Mouse (Mus musculus) cortical plate, adult 2 months (tissue): ENCODE data around the gene Hivep3. TPM values are rescaled to one million over a fixed set of nuclear protein-coding genes. Genes with fewer than 3 reads are reported as not detected.

ENCODE experiments used
- H3K27ac ChIP-seq: fragments of 200-500 bp; 2 replicates; pipeline ENCODE4 v1.5.1; 2012; ENCODE audit warnings: low read length, control low read depth, inconsistent platforms; ENCODE audit not compliant: insufficient read depth
- H3K4me1 ChIP-seq: fragments of 200-500 bp; 2 replicates; pipeline ENCODE4 v1.6.1; 2011; ENCODE audit warnings: low read length; ENCODE audit not compliant: control insufficient read depth, insufficient read depth
- H3K4me3 ChIP-seq: fragments of 200-500 bp; 2 replicates; pipeline ENCODE4 v1.5.1; 2011; ENCODE audit warnings: mild to moderate bottlenecking, low read length, control low read depth; ENCODE audit not compliant: insufficient read depth
- CTCF ChIP-seq: fragments of 200-500 bp; IDR thresholded peaks from 2 replicates; pipeline ENCODE4 v1.5.1; 2011; ENCODE audit warnings: mild to moderate bottlenecking, control low read depth, low read length; ENCODE audit not compliant: insufficient read depth; ENCODE audit errors: extremely low read depth
- POLR2A ChIP-seq: fragments of 200-500 bp; IDR thresholded peaks from 2 replicates; pipeline ENCODE4 v1.6.1; 2011; ENCODE audit warnings: mild to moderate bottlenecking, low read length, control low read depth; ENCODE audit not compliant: insufficient read depth; ENCODE audit errors: extremely low read depth
- polyA plus RNA-seq: library from polyadenylated mRNA; depleted of rRNA; stranded (reverse); fragments of >200 nt; gene quantifications from 2 replicates; pipeline ENCODE4 v1.2.3, GENCODE M21; 2012

Gene Hivep3
- polyA plus RNA-seq, 1 experiment: 48.9 TPM

DNA sequence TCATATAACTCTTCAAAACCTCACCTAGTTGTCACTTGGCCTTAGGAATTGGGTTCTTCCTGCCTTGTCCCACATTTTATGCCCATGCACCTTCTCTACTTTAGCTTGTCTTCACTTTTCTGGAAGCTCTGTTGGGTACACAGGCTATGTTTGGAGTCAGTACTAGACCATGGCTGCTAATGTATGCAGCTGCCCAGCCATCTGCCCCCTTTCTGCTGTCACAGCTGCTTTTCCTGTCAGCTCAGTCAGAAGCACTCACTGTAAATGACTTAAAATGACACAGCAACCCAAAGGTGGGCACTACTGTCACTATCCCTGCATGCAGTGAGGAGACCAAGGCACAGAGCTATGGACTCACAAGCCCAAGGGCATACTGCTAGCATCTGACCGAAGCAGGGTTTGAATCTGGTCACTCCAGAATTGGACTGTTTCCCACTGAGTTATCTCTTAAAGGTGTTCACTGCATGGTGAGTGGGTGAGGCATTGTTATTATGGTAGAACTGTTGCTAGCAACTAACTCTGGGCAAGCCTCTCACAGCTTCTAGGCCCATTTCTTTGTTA, 104.0 kb downstream of the Hivep3 start:
- TF ChIP-seq CTCF (no peak), POLR2A (no peak)
- no peak overlapping the region for H3K27ac ChIP-seq
- no peak overlapping the region for H3K4me3 ChIP-seq
- peaks cover 4% of the 10 kb centered on the region for H3K4me1 ChIP-seq

DNA sequence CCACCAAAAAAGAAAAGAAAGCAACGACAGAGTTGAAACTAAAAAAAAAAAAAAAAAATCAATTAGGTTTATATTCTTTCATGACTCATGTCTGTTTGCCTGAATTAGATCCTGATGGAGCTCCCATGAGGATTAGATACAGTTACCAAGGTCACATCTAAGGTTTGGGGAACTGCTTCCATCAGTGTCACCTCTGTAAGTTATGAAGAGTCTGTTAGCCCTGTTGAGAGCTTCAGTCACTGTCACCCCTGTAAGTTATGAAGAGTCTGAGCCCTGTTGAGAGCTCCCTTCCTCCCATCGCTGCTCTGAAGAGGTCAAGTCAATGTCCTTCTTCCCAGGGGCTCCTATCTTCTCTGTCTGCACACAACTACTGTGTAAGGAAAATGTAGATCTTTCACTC, 104.7 kb downstream of the Hivep3 start:
- H3K27ac ChIP-seq: no peak overlapping the region
- H3K4me1 ChIP-seq: peaks cover 8% of the 10 kb centered on the region
- no peak overlapping the region for H3K4me3 ChIP-seq
- TF ChIP-seq POLR2A (no peak), CTCF (no peak)

DNA sequence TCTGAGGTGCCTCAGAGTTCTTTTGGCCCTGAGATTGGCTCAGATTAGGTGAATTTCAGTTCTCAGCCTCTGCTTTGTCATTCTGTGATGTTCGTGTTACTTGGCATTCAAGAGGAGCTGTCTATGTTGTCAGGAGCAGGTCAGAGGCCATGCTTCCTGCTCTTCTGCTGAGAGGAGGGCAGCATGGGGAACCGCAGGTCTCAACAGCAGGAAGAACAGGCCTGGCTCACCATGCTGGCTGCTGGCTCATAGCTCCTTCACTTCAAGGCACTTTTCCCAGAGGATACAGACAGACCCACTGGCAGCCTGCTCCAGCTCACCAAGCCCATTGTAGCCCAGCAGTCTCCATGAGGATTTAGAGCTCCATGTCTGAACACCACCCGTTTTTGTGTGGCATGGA, 109.7 kb downstream of the Hivep3 start:
- Histone ChIP-seq H3K27ac (no peak overlapping the region), H3K4me3 (no peak overlapping the region), H3K4me1 (peaks cover 6% of the 10 kb centered on the region)
- TF ChIP-seq POLR2A: no peak
- no peak for TF ChIP-seq CTCF

DNA sequence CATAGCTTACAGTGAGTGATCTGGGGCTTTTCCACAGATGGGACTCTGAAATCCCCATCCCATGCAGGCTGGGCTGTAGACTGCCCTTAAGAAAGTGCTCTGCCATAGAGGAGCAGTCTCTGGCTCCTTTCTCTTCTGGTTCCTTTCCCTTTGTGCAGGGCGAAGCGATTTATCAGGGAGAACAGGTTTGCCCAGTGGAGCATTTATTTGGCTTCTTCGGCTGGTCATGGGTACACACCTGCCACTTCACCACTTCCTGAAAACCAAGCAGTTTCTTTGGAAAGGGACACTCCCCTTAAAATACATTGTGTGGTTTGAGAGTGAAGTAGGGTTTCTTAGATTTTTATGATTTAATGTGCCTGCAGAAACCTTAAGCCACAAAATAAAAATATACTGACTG, 110.7 kb downstream of the Hivep3 start:
- TF ChIP-seq POLR2A (no peak), CTCF (no peak)
- Histone ChIP-seq H3K4me3 (no peak overlapping the region), H3K27ac (no peak overlapping the region), H3K4me1 (peaks cover 6% of the 10 kb centered on the region)

DNA sequence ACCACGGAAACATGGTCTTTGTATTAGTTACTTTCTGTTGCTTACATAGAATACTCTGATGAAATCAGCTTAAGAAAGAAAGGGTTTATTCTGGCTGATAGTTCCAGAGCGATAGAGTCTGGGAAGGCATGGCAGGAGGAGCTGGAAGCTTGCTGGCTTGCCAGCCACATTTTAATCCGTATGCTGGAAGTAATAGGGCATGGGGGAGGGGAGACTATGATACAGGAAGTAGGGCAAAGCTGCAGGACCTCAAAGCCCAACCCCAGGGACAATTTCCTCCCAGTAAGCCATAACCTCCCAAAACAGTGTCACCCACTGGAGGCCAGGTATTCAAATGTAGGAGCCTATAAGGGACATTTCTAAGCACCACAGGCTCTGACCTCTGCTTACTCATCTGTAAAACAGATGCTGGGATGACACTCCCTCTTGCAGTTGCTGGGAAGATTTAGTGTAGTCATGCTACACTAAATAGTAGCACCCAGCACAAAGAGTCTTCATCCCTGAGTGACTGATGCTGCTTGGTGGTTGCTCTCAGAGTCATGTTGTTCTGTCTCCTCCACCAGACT, 112.1 kb downstream of the Hivep3 start:
- no peak overlapping the region for H3K4me3 ChIP-seq
- H3K27ac ChIP-seq: no peak overlapping the region
- peaks cover 6% of the 10 kb centered on the region for H3K4me1 ChIP-seq
- TF ChIP-seq POLR2A (no peak), CTCF (no peak)

DNA sequence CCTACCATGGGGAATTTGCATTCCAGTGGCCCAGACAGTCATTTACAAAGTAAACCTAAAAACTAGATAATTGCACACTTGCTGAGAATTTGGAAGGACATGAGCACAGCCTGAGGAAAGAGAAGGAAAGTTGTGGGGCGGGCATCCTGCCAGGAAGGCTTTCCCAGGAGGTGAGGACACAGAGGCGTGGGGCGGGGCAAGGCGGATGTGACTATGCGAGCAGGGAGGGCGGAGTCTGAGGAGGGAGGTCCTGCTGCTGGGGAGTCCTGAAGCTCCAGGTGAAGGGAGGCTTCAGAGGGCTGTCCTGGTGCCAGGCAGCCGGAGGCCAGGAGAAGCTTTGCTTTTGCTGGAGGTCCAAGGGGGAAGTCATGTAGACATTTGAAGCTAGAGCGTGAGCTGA, 118.9 kb downstream of the Hivep3 start:
- peaks cover 6% of the 10 kb centered on the region for H3K4me1 ChIP-seq
- no peak for TF ChIP-seq POLR2A
- TF ChIP-seq CTCF: no peak
- H3K27ac ChIP-seq: no peak overlapping the region
- H3K4me3 ChIP-seq: no peak overlapping the region

DNA sequence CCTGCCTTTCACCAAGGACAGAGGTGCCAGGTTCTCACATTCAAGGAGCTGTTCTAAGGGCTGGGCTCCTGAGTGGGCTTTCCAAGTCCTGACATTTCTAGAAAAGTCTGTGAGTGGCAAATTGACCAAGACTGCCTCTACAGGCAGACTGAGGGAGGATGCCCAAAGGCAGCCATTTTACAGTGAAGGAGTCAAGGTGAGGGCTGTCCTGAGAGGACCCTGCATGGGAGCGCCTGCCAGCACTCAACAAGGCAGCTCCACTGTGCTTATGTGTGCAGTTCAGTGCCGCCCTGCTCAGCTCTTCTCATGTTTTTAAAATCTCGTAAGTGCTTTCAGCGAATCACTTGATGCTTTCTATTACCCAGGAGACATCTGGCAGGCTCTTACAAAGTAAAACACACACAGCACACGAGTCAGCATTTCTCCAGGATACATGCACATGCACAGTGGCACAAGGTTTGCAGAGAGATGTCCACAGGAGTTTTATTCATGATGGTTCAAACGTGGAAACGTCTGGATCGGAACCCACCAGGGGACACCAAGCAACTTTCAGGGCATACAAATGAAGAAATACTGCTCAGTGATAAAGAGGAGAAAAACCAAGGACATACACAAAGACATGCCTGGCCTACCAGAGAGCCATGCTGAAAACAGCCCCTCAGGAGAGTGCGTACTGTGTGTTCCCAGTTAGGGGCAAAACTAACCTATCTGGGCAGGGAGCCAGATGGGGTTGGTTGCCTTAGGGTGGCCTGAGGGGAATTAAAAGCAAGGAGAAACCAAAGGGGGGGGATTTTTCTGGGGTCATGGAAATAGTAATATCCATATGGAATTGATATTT, 120.9 kb downstream of the Hivep3 start:
- TF ChIP-seq POLR2A (no peak), CTCF (no peak)
- Histone ChIP-seq H3K4me1 (peaks cover 6% of the 10 kb centered on the region), H3K4me3 (no peak overlapping the region), H3K27ac (no peak overlapping the region)

DNA sequence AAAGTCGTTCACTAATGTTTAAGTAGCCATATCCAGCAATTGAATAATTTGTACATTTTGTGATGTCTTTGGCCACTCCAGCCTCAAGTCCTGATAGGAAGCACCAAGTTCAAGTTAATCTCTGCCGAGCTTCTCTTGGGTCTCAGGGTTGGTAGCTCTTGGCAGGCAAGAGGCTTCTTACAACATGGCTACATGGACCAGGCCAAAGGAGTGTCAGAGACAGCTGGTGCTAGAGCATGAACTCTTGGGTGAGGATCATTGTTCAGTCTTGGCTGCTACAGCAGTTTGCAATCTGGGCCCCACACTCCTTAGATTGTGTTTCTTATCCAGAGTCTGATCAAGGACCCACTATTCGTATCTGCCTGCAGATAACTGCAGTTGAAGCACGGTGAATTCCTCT, 125.9 kb downstream of the Hivep3 start:
- TF ChIP-seq POLR2A: no peak
- TF ChIP-seq CTCF: no peak
- Histone ChIP-seq H3K27ac (no peak overlapping the region), H3K4me3 (no peak overlapping the region), H3K4me1 (peaks cover 14% of the 10 kb centered on the region)

DNA sequence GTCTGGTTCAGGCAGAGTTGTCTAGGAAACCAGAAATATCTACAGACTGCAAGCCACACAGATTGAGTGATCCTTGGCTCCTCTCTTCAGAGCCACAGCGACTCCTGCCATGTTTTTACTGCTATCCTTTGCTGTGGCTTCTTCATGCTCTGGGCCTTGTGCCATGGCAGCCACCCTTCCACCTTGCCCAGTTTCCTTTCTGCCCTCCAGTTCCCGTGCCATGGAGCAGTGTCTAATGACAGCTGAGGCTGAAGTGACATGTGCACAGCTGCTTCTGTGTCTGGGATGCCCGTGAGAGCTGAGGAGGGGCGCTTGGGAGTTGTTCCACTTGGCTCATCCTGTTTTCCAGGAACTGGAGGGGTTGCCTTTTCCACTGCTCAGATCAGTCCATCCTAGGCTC, 127.4 kb downstream of the Hivep3 start:
- Histone ChIP-seq H3K4me3 (no peak overlapping the region), H3K27ac (no peak overlapping the region), H3K4me1 (peaks cover 19% of the 10 kb centered on the region)
- no peak for TF ChIP-seq CTCF
- no peak for TF ChIP-seq POLR2A
